Mouse (Mus musculus) heart, adult 18-20 months (tissue): Measurements from ENCODE around the gene Tbc1d22b. TPM values are rescaled to one million over a fixed set of nuclear protein-coding genes. Genes with fewer than 3 reads are reported as not detected.
"Not testable (repeated sequence)": the region's sequence is repeated elsewhere in the genome, so short reads cannot be mapped to it uniquely, and the experiment has no call there.

Source experiments
- DNase-seq, 2 experiments: peaks; one replicate each; pipeline ENCODE4 v3.0.0; 2021 to 2022; ENCODE audit warnings: mixed read lengths in 1 of 2
- total RNA-seq, 2 experiments: library from RNA; stranded (reverse); gene quantifications; 2 replicates each; pipeline ENCODE4 v1.2.3; 2021

Tbc1d22b gene
- total RNA-seq, 2 experiments from 2014 or later: 12.5 to 13.3 TPM

DNA sequence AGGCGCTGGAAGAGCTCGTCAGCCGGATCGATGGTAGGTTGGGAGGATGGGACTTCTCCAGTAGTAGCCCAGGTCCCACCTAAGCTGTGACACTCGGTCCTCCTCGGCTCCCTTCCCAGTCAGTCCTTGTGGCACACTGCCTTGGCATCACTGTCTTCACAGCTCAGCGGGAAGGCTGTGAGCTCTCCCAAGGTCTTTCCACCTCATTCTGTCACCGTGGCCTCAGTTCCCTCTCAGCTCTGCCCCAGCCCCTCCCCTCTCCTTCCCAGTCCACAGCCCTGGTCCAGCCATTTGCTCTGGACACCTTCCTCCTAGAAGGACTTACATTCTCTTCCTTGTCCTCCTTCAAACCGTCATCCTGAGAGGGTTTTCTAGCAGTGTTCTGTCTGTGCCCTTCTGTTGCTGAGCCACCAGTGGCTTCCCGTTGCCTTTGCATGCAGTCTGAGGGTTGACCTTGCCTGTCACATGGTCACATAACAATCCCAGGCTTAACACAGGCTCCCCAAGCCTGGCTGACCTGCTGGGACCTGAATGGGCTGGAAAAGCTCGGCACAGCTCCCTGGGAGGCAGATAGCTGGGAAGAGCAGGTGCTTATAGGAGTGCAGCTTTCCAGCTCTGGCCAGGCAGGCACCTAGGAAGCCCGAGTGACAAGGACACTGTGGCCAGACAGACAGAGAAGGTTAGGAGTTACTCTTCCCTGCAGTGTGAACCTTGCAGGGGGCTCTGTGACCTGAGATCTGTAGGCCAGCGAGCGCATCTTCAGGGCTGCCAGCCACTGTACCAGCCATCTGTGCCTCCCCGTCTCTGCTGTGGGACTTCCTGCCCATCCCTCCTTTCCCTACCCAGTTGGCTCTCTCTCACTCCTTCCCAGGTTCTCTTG lies 46.5 kb downstream of the Tbc1d22b start:
- peak; percentile 8 to 20 for DNase-seq

DNA sequence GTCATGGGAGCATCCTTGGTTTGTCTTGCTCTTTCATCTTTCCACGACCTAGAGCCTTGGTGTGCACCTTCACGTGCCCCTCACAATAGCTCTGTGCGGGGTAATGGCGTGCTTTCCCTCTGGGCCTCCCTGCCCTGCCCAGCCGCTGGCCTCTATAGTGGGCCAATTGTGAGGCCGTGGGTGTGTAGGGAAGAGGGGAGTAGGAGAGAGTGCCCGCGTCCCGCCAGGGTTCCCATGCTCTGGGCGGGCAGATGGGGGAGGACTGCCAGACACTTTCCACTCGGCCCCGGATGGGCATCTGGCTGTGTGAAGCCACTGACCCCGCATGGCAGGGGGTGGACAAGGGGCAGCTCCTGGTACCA lies 47.2 kb downstream of the Tbc1d22b start:
- no peak for DNase-seq

DNA sequence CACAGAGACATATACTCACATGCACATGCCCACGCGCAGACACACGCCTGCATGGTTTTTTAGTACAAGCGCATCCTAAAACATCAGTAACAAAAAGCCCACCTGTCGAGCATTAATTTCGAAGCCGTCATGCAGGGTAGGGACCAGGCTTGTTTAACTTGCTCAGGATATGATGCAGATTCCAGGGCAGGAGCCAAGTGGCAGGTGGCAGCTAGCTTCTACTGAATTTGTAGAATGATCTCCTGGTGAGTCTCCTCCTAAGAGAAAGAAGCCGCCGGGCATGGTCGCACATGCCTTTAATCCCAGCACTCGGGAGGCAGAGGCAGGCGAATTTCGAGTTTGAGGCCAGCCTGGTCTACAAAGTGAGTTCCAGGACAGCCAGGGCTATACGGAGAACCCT lies 49.5 kb downstream of the Tbc1d22b start:
- DNase-seq: no peak

DNA sequence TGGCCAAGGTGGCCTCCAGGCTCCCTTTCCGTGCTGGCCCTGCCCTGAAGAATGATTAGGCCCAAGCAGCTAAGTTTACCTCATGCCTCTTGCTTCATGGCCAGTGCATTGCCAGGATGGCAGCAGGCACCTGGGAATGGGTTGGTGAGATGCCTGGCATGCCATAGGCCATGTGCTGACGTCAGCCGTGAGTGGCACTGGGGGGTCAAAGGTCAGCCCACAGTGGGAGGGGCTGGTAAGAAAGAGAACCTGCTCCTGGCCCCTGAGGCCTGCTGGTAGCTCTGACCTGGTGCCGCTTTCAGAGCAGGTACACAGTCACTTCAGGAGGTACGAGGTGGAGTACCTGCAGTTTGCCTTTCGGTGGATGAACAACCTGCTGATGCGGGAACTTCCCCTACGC lies 50.0 kb downstream of the Tbc1d22b start:
- no peak for DNase-seq

DNA sequence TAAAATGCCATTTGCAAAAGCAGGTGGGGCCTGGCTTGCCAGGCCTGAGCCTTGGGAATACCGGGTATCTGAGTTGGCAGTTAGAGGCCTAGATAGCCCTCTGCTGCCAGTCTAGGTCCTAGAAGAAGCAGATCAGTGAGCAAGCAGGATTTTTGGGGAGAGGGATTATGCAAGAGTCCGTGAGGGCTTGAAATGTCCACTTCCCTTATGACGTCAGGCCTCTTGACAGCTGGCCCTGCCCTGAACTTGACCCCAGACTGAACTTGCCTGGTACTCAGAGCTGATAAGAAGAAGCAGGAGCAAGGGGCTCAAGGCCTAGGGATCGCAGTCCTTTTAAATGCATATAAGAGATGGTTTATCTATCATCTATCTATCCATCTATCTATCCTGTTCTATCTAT lies 51.8 kb downstream of the Tbc1d22b start:
- DNase-seq: peak; percentile 17 to 49

DNA sequence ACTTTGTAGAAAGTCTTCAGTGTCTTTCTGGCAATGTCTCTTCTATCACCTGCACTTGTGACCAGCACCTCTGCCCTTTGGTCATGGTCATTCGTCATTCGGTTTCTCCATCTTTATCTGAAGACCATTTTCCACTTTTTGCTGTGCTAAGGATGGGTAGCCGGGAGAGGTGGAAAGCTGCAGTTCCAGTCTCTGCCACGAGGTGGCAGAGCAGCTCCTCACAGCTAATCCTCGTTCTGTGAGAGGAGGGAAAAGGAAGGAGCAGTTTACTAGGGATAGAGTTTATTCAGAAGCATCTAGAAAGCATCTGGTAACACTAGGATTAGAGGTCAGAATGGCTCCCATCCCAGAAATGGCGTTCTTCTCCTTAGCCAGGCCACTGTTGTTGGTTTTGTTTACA lies 53.7 kb downstream of the Tbc1d22b start:
- peak; percentile 62 to 91 for DNase-seq

DNA sequence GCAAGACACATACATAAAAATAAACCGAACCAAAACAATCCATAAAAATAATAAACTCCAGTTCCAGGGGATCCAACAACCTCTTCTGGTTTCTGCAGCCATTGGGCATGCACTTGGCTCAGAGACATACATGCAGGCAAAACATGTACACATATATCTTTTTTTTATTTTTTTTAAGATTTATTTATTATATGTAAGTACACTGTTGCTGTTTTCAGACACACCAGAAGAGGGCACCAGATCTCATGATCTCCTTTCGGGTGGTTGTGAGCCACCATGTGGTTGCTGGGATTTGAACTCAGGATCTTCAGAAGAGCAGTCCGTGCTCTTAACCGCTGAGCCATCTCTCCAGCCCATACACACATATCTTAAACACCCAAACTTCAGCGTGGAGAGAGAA lies 63.9 kb downstream of the Tbc1d22b start:
- not testable (repeated sequence) for DNase-seq

DNA sequence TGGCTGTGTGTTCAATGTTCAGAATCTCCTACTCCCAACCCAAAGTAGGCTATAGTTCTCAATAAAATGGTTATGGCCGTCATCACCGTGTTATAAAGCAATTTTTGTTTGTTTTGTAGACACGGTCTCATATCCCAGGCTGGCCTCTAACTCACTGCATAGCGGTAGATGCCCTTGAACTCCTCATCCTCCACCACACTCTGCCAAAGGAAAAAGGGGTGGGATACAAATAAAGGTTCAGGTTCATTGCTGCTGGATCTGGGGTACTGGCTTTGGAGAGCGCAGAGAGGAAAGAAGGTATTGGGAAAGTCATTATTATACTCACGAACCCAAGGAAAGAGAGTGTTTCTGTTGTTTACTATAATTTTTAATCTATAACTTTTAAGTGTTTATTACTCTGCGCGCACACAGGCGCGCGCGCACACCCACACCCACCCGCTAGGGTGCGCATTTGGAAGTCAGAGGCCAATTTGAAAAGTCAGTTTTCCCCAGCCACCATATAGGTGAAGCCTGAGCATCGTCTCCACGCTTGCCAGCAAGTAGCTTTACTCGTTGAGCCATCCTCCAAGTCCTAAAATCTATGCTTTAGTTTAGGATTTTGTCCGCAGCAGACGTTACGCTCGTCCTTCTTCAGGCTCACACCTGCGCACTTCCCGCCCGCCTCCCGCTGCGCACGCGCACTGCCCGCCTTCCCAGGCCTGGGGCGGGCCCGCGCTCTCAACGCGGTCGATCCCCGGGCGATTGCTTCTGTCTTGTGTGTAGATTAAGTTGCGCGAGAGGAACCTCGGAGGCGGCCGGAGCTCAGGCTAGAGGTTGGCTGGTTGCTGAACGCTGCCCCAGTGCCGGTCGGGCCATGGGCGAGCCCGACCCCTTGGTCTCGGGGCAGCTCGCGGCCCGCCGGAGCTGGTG lies 64.8 kb downstream of the Tbc1d22b start, which contains the start of the genes Rnf8 and Gm28043:
Rnf8 (plus strand) TSS at position 676 of the 909 bp plus-strand sequence.
Gm28043 (plus strand) TSS at position 762 of the 909 bp plus-strand sequence.
- peak; percentile 95 for DNase-seq

DNA sequence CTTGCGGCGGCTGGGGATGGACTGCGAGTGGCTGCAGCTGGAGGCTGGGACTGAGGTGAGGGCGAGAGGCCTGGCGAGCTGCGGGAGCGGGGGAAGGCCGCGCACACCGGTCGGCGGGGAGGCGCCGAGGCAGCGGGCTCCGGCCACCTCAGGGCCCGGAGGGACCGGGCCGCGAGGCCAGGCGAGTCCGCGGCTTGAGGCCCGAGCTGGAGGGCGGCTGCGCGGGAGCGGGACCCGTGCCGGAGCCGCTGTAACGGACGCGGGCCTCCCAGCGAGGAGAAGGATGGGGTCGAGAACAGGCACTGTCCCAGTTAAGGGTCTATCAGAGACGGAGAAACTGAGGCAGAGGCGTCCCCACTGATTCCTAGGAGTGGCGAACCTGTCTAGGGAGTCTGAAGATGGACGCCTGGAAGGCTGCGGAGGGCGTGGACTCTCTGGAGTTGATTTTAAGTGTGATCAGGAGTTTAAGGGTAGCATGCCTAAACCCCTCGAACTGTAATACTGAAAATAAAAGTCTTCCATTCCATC lies 65.5 kb downstream of the Tbc1d22b start:
- DNase-seq: peak in 1 of 2 experiments; percentile 50

DNA sequence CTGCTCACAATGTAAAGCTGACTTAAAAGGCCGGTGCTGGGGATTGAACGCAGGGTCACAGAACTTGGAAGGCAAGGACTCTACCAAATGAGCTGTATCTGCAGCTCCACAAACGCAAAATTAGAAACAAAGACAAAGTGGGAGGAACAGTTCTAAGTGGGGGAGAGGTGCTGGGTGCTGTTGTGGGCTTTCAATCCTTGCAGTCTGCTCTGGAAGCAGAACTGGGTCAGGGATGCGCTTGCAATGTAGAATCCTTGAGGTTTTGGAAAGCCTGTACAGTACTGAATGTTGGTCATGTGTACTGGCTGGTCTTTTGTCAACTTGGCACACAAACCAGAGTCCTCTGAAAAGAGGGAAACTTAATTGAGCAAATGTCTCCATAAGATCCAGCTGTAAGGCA lies 66.0 kb downstream of the Tbc1d22b start:
- DNase-seq: no peak

DNA sequence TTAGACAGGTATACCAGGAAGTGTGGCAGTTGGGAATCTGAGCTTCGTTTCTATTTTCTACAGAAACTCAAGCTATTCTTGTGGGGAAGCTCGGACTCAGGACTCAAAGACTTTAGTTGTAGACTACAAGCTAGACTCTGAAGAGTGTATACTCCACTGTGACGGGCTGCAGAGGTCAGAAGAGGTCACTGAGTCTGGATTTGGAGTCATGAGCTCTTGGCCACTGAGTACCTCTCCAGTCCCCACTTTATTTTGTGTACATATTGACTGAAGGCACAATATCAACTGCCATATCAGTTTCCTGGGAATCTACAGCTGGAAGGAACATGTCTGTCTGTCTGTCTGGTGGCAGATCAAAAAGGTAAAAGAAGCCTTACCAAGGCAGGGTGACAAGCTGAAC lies 69.6 kb downstream of the Tbc1d22b start:
- no peak for DNase-seq

DNA sequence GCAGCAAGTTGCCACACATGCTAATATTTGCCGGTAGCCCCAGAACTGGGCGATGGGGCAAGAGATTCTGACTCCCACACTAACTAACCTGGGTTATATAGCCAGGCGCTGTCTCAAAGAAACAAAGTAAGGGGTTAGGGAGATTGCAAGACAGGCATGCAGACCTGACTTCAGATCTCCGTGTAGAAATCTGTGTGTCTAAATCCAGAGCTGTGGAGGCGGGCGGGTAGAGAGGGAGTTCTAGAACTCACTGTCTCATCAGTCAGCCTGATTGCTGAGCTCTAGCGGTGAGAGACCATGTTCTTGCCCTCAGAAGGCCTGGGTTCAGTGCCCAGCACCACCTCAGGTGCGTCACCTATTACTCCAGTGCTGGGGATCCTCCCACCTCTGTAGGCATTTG lies 73.9 kb downstream of the Tbc1d22b start:
- DNase-seq: no peak

DNA sequence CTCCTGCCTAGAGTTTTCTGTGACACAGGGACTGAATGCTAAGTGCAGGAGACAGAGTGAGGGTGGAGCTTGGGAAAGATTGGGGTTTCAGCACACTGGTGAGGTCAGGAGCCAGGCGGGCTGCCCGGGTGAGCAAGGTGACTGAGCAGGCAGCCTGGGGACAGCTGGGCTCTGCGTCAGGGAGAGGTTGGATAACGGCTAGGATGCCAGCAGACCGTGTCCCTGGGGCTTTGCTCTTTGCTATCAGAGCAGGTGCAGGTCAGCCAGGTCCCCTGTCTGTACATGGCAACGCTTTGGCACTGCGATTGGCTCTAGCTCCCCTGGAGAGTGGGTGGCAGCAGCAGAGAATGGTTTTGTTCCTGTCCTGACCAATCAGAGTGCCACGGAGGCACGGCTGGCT lies 77.7 kb downstream of the Tbc1d22b start:
- peak in 1 of 2 experiments; percentile 25 for DNase-seq

DNA sequence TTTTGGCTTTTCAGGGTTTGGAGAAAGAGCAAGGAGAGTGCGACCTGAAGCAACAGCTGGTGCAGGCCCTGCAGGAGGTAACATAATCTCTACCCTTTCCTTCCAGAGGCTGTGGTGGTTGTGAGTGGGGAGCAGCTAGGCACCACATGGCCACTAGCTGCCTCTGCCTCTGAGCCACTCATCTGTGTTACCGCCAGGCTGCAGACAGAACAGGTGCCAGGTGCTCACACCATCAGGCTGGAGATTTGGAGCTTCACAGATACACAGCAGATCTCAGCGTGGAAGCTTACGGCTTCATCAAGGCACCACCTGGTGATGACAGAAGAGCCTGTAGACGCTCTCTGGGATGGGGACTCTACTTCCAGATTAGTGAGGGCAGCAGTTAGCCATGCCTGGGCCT lies 79.4 kb downstream of the Tbc1d22b start:
- no peak for DNase-seq

DNA sequence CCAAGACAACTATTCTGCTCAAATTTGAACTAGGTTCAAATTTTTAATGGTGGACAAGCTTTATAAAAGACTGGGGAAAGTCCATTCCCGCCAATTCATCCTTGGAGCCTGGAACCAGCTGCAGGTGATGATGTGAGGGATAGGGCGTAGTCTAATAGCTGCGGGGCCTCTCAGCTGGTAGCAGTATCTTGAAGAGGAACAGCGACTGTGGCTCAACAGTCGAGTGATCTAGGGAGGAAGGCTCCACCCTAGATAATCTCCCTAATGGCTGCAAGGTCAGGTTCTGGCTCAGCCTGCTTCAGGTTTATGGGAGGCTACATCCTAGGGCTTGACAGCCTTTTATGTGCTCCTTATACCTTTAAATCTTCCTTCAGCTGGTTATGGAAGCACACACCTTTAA lies 80.0 kb downstream of the Tbc1d22b start:
- no peak for DNase-seq

DNA sequence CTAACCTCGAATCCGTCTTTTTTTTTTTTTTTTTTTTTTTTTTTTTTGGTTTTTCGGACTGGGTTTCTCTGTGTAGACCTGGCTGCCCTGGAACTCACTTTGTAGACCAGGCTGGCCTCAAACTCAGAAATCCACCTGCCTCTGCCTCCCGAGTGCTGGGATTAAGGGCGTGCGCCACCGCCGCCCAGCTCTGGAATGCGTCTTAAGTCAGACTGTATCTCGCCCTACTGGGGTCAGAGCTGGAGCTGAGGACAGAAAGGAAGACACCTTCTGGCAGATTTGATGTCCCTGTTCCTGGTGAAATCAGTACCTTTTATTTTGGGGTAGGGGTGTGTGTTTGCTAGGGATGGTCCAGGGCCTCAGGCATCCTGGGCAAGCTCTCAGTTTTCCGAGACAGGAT lies 82.7 kb downstream of the Tbc1d22b start:
- no peak for DNase-seq

DNA sequence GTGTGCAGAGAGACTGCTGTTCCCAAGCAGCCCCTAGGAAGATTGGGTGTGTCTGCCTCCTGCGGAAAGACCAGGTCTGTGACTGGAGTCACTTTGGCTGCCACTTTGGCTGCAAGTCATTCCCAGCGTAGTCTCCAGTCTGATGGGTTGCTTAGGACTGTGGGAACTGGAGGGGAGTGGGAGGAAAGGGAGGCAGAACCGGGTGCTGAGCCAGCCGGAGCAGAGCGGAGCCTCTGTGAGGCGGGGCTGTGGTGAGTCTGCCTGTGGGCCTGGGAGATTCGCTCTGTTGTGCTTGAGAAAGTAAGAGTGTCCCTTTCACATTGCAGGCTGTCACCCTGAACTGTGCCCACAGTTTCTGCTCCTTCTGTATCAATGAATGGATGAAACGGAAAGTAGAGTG lies 85.9 kb downstream of the Tbc1d22b start:
- no peak for DNase-seq

DNA sequence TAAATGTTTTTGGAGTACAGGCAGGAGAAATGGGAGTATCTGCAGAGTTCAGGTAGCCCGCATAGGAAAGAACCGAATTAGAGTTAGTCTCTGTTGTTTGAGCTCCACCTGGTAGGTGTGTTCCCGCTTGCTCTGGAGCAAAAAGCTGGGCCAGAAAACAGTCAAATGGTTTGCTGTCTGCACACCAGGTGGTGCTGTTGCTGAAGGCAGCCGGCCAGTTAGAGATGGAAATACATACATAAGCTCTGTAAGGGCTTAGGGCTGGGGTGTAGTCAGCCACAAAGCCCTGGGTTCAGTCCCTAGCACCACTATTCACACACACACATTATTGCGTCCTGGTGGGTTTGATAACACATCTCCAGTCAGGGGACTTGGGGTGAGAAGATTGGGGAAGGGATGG lies 86.5 kb downstream of the Tbc1d22b start:
- peak; percentile 13 to 33 for DNase-seq

DNA sequence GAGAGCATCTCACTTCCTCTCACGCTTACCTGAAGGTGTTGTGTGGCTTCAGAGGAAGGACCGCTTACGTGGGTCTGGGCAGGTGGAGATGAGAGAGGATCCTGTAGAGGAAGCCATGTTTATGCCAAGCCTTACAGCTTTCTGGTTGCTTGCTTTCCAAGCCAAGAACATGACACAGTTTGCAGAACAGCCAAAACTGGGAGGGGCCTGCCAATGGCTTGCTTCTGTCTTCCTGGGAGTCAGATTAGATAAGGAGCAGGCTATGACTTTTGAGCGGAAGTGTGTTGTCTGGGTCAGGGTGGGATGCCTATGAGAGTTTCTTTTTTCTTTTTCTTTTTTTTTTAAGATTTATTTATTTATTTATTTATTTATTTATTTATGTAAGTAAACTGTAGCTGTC lies 87.8 kb downstream of the Tbc1d22b start:
- DNase-seq: peak; percentile 43 to 57

DNA sequence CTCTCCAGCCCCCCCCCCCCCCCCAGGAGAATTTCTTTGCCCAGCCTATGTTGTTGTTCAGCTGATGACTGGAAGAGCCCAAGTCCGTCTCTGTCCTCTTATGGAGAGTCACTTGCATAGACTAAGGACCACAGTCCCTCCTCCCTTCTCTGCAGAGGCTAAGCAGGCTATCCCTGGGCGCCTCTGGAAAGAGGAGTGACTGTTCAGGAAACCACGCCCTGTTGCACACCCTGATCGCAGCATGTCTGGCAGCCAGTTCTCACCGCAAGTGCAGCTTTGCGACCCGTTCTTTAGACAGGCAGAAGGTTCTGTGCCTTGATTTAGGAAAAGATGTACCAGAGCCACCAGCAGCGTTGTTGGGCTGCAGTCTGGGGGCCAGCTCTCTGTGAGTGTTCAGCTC lies 88.3 kb downstream of the Tbc1d22b start:
- DNase-seq: peak; percentile 41

DNA sequence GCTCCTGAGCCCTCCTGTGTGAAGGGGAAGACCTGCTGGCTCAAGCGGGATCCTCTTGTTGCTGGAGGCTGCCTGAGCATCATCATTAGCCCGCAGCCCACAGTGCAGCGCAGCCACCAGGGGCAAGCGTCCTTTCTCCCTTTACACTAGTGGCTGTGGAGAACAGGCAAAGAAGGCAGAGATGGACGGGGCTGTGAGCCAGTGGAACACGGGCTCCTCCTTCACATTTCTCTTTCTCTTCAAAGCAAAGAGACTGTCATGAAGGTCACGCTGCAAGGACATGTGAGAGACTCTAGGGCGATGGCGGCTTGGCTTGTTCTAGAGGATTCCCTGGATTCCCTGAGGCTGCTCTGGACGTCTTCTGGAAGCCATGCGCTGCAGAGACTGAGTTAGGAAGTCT lies 91.4 kb downstream of the Tbc1d22b start:
- DNase-seq: no peak

DNA sequence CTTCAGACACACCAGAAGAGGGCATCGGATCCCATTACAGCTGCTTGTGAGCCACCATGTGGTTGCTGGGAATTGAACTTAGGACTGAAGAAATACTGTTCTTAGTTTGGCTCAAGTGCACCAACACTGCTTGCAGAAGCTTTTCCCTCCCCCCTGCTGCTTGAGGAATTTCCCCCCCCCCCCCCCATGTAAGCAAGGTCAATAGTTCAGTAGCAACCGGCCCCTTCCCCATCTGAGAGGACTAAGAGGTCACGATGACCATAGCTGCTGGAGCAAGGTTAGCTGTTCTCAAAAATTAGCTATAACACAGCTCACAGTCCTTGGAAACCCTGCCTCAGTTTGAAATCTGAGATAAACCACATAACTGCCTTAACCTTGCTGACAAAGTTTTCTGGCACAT lies 92.6 kb downstream of the Tbc1d22b start:
- DNase-seq: no peak
